9 mouse cellular contexts compared by ENCODE assay signal in the genomic region with DNA sequence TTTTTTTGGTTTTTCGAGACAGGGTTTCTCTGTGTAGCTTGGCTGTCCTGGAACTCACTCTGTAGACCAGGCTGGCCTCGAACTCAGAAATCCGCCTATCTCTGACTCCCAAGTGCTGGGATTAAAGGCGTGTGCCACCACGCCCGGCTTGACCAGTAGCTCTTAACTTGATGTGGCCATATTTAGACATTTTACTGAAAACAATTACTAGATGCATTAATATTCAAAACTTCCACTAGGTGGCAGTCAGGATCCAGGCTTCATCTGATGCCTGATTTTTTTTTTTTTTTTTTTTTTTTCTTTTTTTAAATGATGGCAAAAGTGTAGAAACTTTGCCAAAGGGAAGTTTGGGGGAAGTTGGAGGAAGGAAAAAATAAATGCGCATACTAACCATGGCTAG. TPM values are rescaled to one million over a fixed set of nuclear protein-coding genes. Genes with fewer than 3 reads are reported as not detected.
DNase-seq lines count a peak whose midpoint lies in the region; ATAC-seq and TF ChIP-seq lines count a peak whose summit lies in the region.
"Had no signal": no experiment of that assay in that cellular context is flagged by ENCODE, and none has a peak within 500 bp of the region (broad histone marks: within the 10 kb centered on the region; RNA-seq: fewer than 3 reads in every experiment).

No protein-coding gene starts in this region.

- no peak overlapping the region for H3K4me2 ChIP-seq in intestine, postnatal 0 days (replicated peaks; ENCODE audit: low read depth)
- H3K4me2 ChIP-seq in intestine, embryonic 15.5 days (replicated peaks), result no peak overlapping the region
- no peak overlapping the region for H3K4me2 ChIP-seq in lung, embryonic 14.5 days
- H3K4me2 ChIP-seq: embryonic facial prominence, embryonic 13.5 days had no signal

- H3K4me1 ChIP-seq in intestine, postnatal 0 days (replicated peaks; ENCODE audit: control insufficient read depth, insufficient read depth, low read length), result no peaks in the 10 kb centered on the region
- peaks cover 6% of the 10 kb centered on the region; the same call in 1 of the 2 replicates for H3K4me1 ChIP-seq in intestine, embryonic 15.5 days (replicated peaks)
- peaks cover 5% of the 10 kb centered on the region; the same call in 1 of the 2 replicates for H3K4me1 ChIP-seq in lung, embryonic 14.5 days (ENCODE audit: insufficient read depth)

- TF ChIP-seq CTCF in intestine, postnatal 0 days (IDR thresholded peaks at IDR 0.05; ENCODE audit: low read depth), result peak; percentile 82
- TF ChIP-seq CTCF in lung, embryonic 14.5 days (IDR thresholded peaks at IDR 0.05; ENCODE audit: low read depth), result peak; percentile 81

- no peak overlapping the region for H3K4me3 ChIP-seq in intestine, postnatal 0 days (ENCODE audit: low read depth, low read length)
- H3K4me3 ChIP-seq in intestine, embryonic 15.5 days (replicated peaks), result no peak overlapping the region
- H3K4me3 ChIP-seq in lung, embryonic 14.5 days (ENCODE audit: low read depth, low read length), result no peak overlapping the region
- H3K4me3 ChIP-seq: embryonic facial prominence, embryonic 13.5 days had no signal

- no peaks in the 10 kb centered on the region for H3K27me3 ChIP-seq in intestine, postnatal 0 days (replicated peaks; ENCODE audit: control insufficient read depth, insufficient read depth, low read length)
- no peaks in the 10 kb centered on the region for H3K27me3 ChIP-seq in intestine, embryonic 15.5 days (replicated peaks)
- no peaks in the 10 kb centered on the region for H3K27me3 ChIP-seq in lung, embryonic 14.5 days (ENCODE audit: insufficient read depth, low read length)
- H3K27me3 ChIP-seq: embryonic facial prominence, embryonic 13.5 days had no signal

- ATAC-seq in intestine, postnatal 0 days, result no peak
- ATAC-seq in intestine, embryonic 15.5 days, result no peak
- ATAC-seq in lung, embryonic 14.5 days (ENCODE audit: insufficient read depth), result no peak
- no peak for ATAC-seq in activated CD4-positive, CD25-positive, alpha-beta regulatory T cell, adult 4 months

- 10% methylated on average over 7 of the region's 7 CpGs for WGBS in intestine, postnatal 0 days
- WGBS in intestine, embryonic 15.5 days, result 14% methylated on average over 7 of the region's 7 CpGs
- WGBS in lung, embryonic 14.5 days, result 15% methylated on average over 7 of the region's 7 CpGs

- DNase-seq in A20 (ENCODE audit: low read depth, low spot score), result peak; percentile 84
- peak; percentile 67 for DNase-seq in R1 (ENCODE audit: low read depth, low spot score)
- peak; percentile 49 for DNase-seq in fibroblast of lung, adult 2 months (ENCODE audit: low read depth)
- peak; percentile 92 for DNase-seq in lung, embryonic 14.5 days
- no peak for DNase-seq in right cerebral cortex, postnatal 36 days (ENCODE audit: low spot score in 2 of 2)

- no peaks in the 10 kb centered on the region for H3K9me3 ChIP-seq in intestine, postnatal 0 days (ENCODE audit: control insufficient read depth)
- no peaks in the 10 kb centered on the region for H3K9me3 ChIP-seq in intestine, embryonic 15.5 days
- H3K9me3 ChIP-seq in lung, embryonic 14.5 days (ENCODE audit: low read depth, low read length), result no peaks in the 10 kb centered on the region
- H3K9me3 ChIP-seq: embryonic facial prominence, embryonic 13.5 days had no signal

- no peak overlapping the region for H3K27ac ChIP-seq in intestine, postnatal 0 days (ENCODE audit: low read depth, low read length)
- H3K27ac ChIP-seq in intestine, embryonic 15.5 days, result no peak overlapping the region
- H3K27ac ChIP-seq in lung, embryonic 14.5 days (ENCODE audit: low read depth), result no peak overlapping the region
- H3K27ac ChIP-seq: embryonic facial prominence, embryonic 13.5 days had no signal

- H3K9ac ChIP-seq in intestine, postnatal 0 days (ENCODE audit: low read depth, low read length), result no peak overlapping the region
- no peak overlapping the region for H3K9ac ChIP-seq in intestine, embryonic 15.5 days
- no peak overlapping the region for H3K9ac ChIP-seq in lung, embryonic 14.5 days
- H3K9ac ChIP-seq: embryonic facial prominence, embryonic 13.5 days had no signal

- no peaks in the 10 kb centered on the region for H3K36me3 ChIP-seq in intestine, postnatal 0 days (ENCODE audit: control insufficient read depth, insufficient read depth)
- no peaks in the 10 kb centered on the region for H3K36me3 ChIP-seq in intestine, embryonic 15.5 days
- no peaks in the 10 kb centered on the region for H3K36me3 ChIP-seq in lung, embryonic 14.5 days (ENCODE audit: insufficient read depth)
- H3K36me3 ChIP-seq: embryonic facial prominence, embryonic 13.5 days had no signal

RNA-seq across cellular contexts. Expression of a gene that starts 4.2 kb away (rescaled TPM):
- 36.2 and 36.3 TPM in 2 replicates for polyA plus RNA-seq in intestine, postnatal 0 days (2015; fragmentation: Nextera tagmentation; extraction: Ambion mirVana)
- polyA plus RNA-seq in intestine, embryonic 15.5 days (2015; fragmentation: Nextera tagmentation; extraction: Ambion mirVana), result 42.0 and 42.7 TPM in 2 replicates
- polyA plus RNA-seq in lung, embryonic 14.5 days (2014; fragmentation: Nextera tagmentation; extraction: Ambion mirVana), result 45.8 and 49.4 TPM in 2 replicates
- 10 to 100 TPM; 35.9 TPM for polyA plus RNA-seq in activated CD4-positive, CD25-positive, alpha-beta regulatory T cell, adult 4 months (2017; shearing (Covaris generic))

RNA-seq across cellular contexts. Expression of a gene that starts 23.0 kb away (rescaled TPM):
- not detected in 2 replicates for polyA plus RNA-seq in intestine, postnatal 0 days (2015; fragmentation: Nextera tagmentation; extraction: Ambion mirVana)
- 1.4 TPM in 1 of 2 replicates, not detected in the other for polyA plus RNA-seq in intestine, embryonic 15.5 days (2015; fragmentation: Nextera tagmentation; extraction: Ambion mirVana)
- polyA plus RNA-seq in lung, embryonic 14.5 days (2014; fragmentation: Nextera tagmentation; extraction: Ambion mirVana), result 4.8 and 5.8 TPM in 2 replicates
- not detected for polyA plus RNA-seq in activated CD4-positive, CD25-positive, alpha-beta regulatory T cell, adult 4 months (2017; shearing (Covaris generic))
- polyA plus RNA-seq: embryonic facial prominence, embryonic 13.5 days had no signal

Comparison
In these comparisons a context has a peak if more than half of its experiments do, and no peak if none do; other contexts are left out.
1. DNase-seq: peak in A20 (single experiment), R1 (single experiment), fibroblast of lung, adult 2 months (single experiment) and lung, embryonic 14.5 days (single experiment); none in right cerebral cortex, postnatal 36 days (0 of 2).